Mouse (Mus musculus) C2C12 (cell line): Measurements from ENCODE around the gene Zfp941. TPM values are rescaled to one million over a fixed set of nuclear protein-coding genes. Genes with fewer than 3 reads are reported as not detected.

Source experiments
- H3K27me3 ChIP-seq: one replicate; pipeline ENCODE4 v1.6.1; 2011; ENCODE audit not compliant: control insufficient read depth, insufficient read depth, insufficient read length
- H3K36me3 ChIP-seq: one replicate; pipeline ENCODE4 v1.6.1; 2011; ENCODE audit not compliant: control insufficient read depth, insufficient read depth
- H3K4me3 ChIP-seq: one replicate; pipeline ENCODE4 v1.5.1; 2011; ENCODE audit warnings: mild to moderate bottlenecking, control low read depth; ENCODE audit not compliant: poor library complexity, insufficient read depth, severe bottlenecking
- H3K79me2 ChIP-seq: one replicate; pipeline ENCODE4 v1.6.1; 2011; ENCODE audit not compliant: control insufficient read depth, insufficient read depth
- H3K79me3 ChIP-seq: one replicate; pipeline ENCODE4 v1.6.1; 2011; ENCODE audit warnings: low read depth, control low read depth
- H3ac ChIP-seq: one replicate; pipeline ENCODE3; 2011; ENCODE audit warnings: low read depth; ENCODE audit not compliant: control insufficient read depth, insufficient read length
- CEBPB ChIP-seq: IDR thresholded peaks from one replicate; pipeline ENCODE4 v1.6.1; 2011; ENCODE audit warnings: low read depth, mild to moderate bottlenecking, control low read depth, moderate library complexity
- CTCF ChIP-seq: IDR thresholded peaks from one replicate; pipeline ENCODE4 v1.5.1; 2011; ENCODE audit not compliant: control insufficient read depth, insufficient read depth, insufficient read length
- FOSL1 ChIP-seq: IDR thresholded peaks from one replicate; pipeline ENCODE4 v1.8.0; 2011; ENCODE audit warnings: mild to moderate bottlenecking, low read length; ENCODE audit not compliant: poor library complexity, insufficient read depth, severe bottlenecking
- MAX ChIP-seq: IDR thresholded peaks from one replicate; pipeline ENCODE4 v1.6.1; 2011; ENCODE audit warnings: mild to moderate bottlenecking, control low read depth
- MYOD1 ChIP-seq: IDR thresholded peaks from one replicate; pipeline ENCODE4 v1.6.1; 2011; ENCODE audit warnings: low read depth; ENCODE audit not compliant: control insufficient read depth, insufficient read length
- MYOG ChIP-seq: IDR thresholded peaks from one replicate; pipeline ENCODE4 v1.6.1; 2011; ENCODE audit not compliant: control insufficient read depth, insufficient read length; ENCODE audit errors: extremely low read depth
- USF1 ChIP-seq: IDR thresholded peaks from one replicate; pipeline ENCODE4 v1.6.1; 2011; ENCODE audit warnings: low read depth, mild to moderate bottlenecking, control low read depth, moderate library complexity
- polyA plus RNA-seq: library from polyadenylated mRNA; unstranded; fragments of >200 nt; fragmentation: generic; extraction: Trizol; gene quantifications from one replicate; pipeline ENCODE4 v1.2.1, GENCODE M21; 2012; ENCODE audit warnings: missing spikeins

Gene Zfp941
- polyA plus RNA-seq, 1 experiment: 0.18 TPM

DNA sequence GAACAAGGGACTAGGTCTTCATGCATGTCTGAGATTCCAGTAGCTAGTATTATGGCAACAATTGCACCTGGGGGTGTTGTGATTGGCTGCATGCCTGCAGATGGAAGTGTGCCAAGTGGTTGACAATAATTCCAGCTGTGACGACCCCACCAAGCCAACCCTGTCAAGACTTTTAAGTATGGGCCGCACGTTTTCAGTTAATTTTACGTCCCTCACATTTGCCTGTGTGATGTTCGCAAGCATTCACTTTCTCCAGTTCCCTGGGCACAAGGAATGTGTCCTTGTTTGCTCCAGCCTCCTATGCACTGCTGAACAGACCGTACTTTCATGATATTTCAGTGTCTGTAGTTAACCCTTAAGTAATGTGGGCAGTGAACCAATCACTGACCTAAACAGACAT lies 19.3 kb downstream of the Zfp941 start:
- Histone ChIP-seq H3K27me3 (peaks cover 16% of the 10 kb centered on the region), H3K4me3 (no peak overlapping the region), H3K36me3 (no peaks in the 10 kb centered on the region), H3K79me3 (no peaks in the 10 kb centered on the region), H3ac (no peak overlapping the region), H3K79me2 (no peaks in the 10 kb centered on the region)
- TF ChIP-seq MAX (no peak), CEBPB (no peak), CTCF (no peak), USF1 (no peak), FOSL1 (no peak), MYOD1 (no peak), MYOG (no peak)

DNA sequence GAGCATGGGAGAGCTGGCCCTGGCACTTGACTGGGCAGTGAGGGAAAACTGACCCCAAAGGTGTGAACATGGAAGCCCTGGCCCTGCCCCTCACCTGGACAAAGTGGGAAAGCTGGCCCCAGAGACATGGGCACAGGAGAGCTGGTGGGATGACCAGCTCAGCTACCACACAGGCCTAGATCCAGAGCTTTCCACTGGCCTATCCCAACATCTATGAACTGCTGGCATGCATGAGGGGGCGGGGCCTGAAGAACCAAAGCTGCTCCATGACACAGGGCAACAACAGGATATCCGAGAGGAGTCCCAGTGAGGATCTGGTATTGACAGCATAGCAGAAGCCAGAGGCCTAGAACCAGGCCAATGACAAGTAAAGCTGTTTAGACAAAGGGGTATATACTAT lies 23.8 kb downstream of the Zfp941 start:
- Histone ChIP-seq H3K36me3 (no peaks in the 10 kb centered on the region), H3K4me3 (no peak overlapping the region), H3ac (no peak overlapping the region), H3K79me3 (no peaks in the 10 kb centered on the region), H3K79me2 (no peaks in the 10 kb centered on the region), H3K27me3 (peaks cover 21% of the 10 kb centered on the region)
- TF ChIP-seq MYOD1 (no peak), MAX (no peak), USF1 (no peak), FOSL1 (no peak), MYOG (no peak), CEBPB (no peak), CTCF (no peak)

DNA sequence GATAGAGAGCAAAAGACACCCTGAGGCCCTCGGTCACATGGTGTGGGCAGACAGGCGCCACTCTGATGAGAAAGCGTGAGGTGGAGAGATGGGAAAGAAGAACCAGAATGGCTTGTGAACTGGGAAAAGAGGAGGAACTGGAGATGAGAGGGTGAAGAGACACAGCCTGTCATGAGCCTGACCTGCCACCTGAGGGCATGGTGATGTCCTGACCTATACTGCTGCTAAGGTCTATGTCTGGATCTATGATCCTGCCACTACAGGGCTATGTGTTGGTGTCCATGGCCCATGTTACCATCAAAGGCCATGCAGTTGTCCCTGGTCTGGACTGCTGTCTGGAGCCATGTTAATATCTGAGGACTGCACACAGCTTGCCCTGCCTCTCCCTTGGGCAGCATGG lies 24.4 kb downstream of the Zfp941 start:
- no peak for TF ChIP-seq USF1
- TF ChIP-seq CEBPB: no peak
- TF ChIP-seq CTCF: no peak
- TF ChIP-seq MYOD1: no peak
- TF ChIP-seq MYOG: no peak
- TF ChIP-seq MAX: no peak
- TF ChIP-seq FOSL1: no peak
- H3K36me3 ChIP-seq: no peaks in the 10 kb centered on the region
- H3K79me2 ChIP-seq: no peaks in the 10 kb centered on the region
- no peak overlapping the region for H3ac ChIP-seq
- H3K4me3 ChIP-seq: no peak overlapping the region
- H3K27me3 ChIP-seq: peaks cover 26% of the 10 kb centered on the region
- no peaks in the 10 kb centered on the region for H3K79me3 ChIP-seq

DNA sequence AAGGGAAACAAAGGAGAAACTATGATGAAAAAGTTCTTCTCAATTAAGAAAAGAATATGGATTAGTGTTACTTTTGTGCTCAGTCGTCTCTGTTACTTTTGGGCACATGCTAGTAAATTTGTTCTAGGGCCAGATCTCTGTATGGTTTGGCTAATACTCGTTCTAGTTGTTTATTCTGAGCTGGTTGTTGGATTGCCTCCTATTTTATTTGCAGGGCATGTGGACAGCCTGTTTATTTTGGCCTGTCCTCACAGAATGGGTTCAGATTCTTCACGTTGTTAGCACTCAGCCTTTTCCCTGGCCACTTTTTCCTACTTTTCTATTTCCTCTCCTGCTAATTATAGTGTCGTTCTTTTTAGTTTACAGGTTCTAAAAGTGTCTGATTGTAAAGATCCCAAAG lies 28.4 kb downstream of the Zfp941 start:
- Histone ChIP-seq H3K79me2 (no peaks in the 10 kb centered on the region), H3K4me3 (no peak overlapping the region), H3K36me3 (no peaks in the 10 kb centered on the region), H3K27me3 (peaks cover 10% of the 10 kb centered on the region), H3ac (no peak overlapping the region), H3K79me3 (no peaks in the 10 kb centered on the region)
- TF ChIP-seq CTCF (no peak), MYOD1 (no peak), CEBPB (no peak), FOSL1 (no peak), USF1 (no peak), MAX (no peak), MYOG (no peak)

DNA sequence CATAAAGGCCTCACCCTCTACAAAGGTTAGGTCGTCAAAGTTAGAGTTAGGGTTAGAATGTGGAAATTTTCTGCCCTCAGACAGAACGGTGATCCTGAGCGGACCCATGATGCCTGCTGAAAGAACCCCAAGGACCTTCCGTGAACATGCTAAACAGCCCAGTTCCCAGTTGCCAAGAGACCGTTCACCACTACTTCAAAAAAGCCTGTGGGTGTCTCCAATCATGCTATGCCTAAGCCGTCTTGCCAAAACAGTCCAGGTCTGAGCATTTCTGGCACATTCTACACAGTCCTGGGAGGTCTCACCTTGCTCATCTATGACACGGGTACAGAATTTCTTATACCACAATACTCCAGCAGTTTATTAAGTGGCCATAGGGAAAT lies 33.9 kb downstream of the Zfp941 start:
- H3K36me3 ChIP-seq: no peaks in the 10 kb centered on the region
- H3K4me3 ChIP-seq: no peak overlapping the region
- peaks cover 6% of the 10 kb centered on the region for H3K27me3 ChIP-seq
- no peaks in the 10 kb centered on the region for H3K79me2 ChIP-seq
- TF ChIP-seq CEBPB: no peak
- no peak overlapping the region for H3ac ChIP-seq
- no peaks in the 10 kb centered on the region for H3K79me3 ChIP-seq

DNA sequence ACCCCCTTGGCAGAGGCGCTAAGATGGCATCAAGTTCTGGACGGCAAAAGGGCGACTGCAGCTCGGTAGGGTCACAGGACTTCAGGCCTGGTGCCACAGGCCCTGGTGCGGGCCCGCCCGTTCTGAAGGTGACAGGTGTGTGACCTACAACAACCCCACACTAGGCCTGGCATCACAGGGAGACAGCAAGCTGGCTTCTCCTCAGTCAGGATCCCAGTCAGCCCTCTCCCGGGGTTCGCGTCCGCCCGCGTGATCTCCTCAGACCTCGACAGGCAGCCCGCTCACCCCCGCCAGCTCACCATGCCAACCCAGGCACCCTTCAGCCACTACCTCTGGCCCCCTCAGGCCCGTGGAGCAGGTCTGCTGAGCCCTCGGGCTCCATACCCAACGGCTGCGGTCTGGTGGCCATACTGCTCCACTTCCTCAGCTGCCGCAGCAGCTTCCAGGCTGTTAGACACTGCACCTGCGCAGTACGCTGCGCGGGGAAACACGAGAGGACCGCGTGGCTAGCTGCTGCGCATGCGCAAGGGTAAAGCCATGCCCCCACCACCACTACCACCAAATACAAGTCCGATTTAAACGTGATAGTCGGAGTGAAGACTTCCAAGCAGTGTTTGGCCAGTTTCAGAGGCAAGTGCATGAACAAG lies 34.4 kb downstream of the Zfp941 start, which contains the start of gene Syce1:
Syce1 (minus strand) TSS at position 447 of the 647 bp plus-strand sequence.
- no peaks in the 10 kb centered on the region for H3K36me3 ChIP-seq
- H3K79me2 ChIP-seq: no peaks in the 10 kb centered on the region
- TF ChIP-seq FOSL1: no peak
- TF ChIP-seq MYOD1: no peak
- no peak for TF ChIP-seq CTCF
- TF ChIP-seq MAX: no peak
- no peak for TF ChIP-seq USF1
- TF ChIP-seq CEBPB: no peak
- TF ChIP-seq MYOG: no peak
- H3ac ChIP-seq: no peak within 1 kb of the TSS
- H3K27me3 ChIP-seq: peaks cover 3% of the 10 kb centered on the region
- H3K4me3 ChIP-seq: no peak within 1 kb of the TSS
- H3K79me3 ChIP-seq: no peaks in the 10 kb centered on the region
